Mouse (Mus musculus): ENCODE data around the gene Dlg2.

- TF ChIP-seq CTCF (IDR thresholded peaks at IDR 0.05; ENCODE audit: borderline replicate concordance, control insufficient read depth, extremely low read depth, insufficient read depth, low read length, poor library complexity), result no peak
- TF ChIP-seq POLR2A (IDR thresholded peaks at IDR 0.05; ENCODE audit: control insufficient read depth, extremely low read depth, insufficient read depth, low read length, poor library complexity), result no peak
Measured at GRCm38 (mm10) chr7:91572666-91573065, 1096.2 kb downstream of the Dlg2 start.
